Mouse (Mus musculus) layer of hippocampus, adult 18-20 months (tissue): ENCODE results near the gene Lsm2. TPM values are rescaled to one million over a fixed set of nuclear protein-coding genes. Genes with fewer than 3 reads are reported as not detected.

Experiments
- DNase-seq, 2 experiments: peaks; one replicate each; pipeline ENCODE4 v3.0.0; 2022; ENCODE audit warnings: low spot score in 2 of 2
- total RNA-seq, 2 experiments: library from RNA; stranded (reverse); gene quantifications; 2 replicates each; pipeline ENCODE4 v1.2.3; 2021

Lsm2 gene
- total RNA-seq, 2 experiments from 2014 or later = 18.2 to 20.7 TPM

DNA sequence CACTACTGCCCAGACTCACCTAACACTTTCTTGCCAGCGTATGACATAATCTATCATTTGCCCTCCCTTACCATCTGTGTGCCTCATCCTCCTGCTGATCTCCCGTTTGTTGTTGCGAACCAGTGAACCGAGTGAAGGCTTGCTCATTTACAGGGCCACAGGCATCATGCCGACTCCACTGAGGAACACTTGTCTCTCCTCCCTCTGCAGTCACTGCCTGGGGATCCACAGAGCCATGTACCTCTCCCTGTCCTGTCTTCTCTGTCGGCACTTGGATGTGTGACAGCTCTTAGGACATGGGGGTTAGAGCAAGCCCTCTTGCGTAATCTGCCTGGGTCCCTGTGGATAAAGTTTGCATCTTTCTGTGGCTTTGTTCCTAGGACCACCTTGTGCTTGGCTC is 27.9 kb downstream of the Lsm2 start:
- no peak for DNase-seq

- no peak for DNase-seq
Observed at GRCm38 (mm10) chr17:35011440-35011839, 29.8 kb downstream of the Lsm2 start.

DNA sequence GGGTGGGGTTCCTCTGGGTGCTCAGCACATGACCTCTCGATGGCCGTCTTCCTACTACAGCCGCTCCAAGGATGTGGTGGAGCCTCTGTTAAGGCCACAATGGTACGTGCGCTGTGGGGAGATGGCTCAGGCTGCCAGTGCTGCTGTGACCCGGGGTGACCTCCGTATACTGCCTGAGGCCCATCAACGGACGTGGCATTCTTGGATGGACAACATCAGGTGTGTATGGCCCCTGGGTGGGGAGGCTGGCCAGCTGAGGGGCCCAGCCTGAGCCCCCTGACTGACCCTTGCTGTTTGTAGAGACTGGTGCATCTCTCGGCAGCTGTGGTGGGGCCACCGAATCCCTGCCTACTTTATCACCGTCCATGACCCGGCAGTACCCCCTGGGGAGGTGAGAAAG is 30.8 kb downstream of the Lsm2 start:
- no peak for DNase-seq

GRCm38 (mm10) chr17:35013221-35013620 is 31.6 kb downstream of the Lsm2 start:
- DNase-seq = no peak

DNA sequence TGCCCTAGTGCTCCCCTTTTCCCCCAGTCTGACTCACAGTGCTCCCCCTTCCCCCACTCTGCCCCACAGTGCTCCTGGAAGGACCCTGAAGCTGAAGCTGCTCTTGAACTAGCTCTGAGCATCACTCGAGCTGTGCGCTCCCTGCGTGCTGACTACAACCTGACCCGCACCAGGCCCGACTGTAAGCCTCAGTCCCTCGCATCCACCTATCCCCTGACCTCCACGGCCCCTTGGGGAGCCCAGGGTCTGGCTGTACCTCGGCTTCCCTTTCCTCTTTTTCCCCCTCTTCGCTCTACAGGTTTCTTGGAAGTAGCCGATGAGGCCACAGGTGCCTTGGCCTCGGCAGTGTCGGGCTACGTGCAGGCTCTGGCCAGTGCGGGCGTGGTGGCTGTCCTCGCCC is 33.6 kb downstream of the Lsm2 start:
- no peak for DNase-seq

DNA sequence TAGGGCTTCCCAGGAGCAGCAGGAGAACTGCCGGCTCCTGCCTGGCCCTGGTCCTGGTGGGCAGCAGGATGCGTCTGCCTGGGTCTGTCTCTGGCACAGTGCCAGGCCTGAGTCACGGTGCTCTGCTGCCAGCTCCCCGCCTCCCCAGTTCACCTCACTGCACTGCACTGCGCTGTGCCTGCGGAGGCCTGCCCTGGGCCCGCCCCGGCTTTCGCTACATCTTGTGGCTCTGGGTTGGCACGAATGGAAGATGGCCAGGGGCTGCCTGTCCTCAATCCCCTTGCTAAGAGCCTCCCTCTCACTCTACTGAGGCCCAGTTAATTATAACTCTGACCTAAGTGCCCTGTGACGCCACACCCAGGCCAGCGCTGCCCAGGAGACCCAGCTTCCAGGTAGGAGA is 34.7 kb downstream of the Lsm2 start, which contains the start of gene Vwa7:
Vwa7 (plus strand) TSS at position 204 of the 400 bp plus-strand sequence.
- peak in 1 of 2 experiments; percentile 18 for DNase-seq

DNA sequence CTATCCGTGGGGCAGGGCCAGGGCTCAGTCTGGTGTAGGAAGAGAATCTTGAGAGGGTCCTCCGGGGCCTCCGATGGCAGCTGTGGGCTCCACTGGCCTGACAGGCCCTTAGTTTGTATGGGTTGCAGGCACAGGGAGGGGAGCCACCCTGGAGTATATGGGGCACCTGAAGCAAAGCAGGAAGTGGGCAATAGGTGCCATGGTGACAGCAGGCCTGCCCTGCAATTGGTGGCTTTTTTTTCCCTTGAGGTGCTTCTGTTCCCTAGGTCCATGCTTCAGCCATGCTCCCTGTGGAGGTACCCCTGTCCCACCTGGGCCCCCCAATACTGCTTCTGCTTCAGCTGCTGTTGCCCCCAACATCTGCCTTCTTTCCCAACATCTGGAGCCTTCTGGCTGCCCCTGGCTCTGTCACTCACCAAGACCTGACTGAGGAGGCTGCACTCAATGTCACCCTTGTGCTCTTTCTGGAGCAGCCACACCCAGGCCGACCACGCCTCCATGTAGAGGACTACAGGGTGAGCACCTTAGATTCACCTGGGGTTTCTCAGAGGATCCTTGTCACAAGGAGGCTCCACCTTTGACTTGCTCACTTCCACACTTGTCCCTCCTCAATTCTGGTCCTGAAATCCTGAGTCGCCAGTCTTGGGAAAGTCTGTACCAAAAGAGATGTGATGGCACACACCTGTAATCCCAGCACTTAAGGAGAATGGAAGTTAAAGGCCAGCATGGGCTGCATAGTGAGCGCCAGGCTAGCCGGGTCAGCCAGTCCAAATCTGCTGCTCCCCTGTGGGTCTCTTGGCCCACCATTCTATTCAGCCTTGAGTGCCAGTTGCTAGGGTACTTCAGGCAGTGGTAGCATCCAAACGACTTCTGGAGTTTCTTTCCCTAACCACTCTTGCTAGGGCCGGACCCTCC is 35.4 kb downstream of the Lsm2 start:
- no peak for DNase-seq

DNA sequence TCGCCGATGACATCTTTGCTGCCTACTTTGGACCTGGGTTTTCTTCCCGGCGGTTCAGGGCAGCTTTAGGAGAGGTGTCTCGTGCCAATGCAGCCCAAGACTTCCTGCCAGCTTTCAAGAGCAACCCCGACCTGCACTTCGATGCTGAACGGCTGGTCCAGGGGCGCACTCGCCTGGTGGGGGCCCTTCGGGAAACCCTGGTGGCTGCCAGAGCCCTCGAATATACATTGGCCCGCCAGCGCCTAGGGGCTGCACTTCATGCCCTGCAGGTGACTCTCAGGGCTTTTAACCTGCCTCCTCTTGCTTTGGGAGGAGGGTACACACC is 36.0 kb downstream of the Lsm2 start:
- no peak for DNase-seq

DNA sequence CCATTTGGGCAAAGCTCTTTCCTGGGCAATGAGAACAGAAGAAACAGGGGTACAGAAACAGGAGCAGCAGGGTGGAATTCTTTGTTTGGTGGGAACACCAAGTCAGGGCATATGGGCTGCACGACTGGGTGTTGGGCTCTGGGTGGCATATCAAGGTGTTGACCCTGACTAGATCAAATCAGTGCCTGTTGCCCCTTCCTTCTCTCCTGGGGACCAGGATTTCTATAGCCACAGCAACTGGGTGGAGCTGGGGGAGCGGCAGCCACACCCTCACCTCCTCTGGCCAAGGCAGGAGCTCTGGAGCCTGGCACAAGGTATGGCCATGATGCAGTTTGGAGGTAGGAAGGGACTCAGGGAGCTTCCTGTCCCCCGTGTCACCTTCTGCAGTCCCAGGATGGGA is 36.5 kb downstream of the Lsm2 start:
- DNase-seq = no peak

GRCm38 (mm10) chr17:35019894-35020293 is 38.2 kb downstream of the Lsm2 start:
- DNase-seq = no peak

DNA sequence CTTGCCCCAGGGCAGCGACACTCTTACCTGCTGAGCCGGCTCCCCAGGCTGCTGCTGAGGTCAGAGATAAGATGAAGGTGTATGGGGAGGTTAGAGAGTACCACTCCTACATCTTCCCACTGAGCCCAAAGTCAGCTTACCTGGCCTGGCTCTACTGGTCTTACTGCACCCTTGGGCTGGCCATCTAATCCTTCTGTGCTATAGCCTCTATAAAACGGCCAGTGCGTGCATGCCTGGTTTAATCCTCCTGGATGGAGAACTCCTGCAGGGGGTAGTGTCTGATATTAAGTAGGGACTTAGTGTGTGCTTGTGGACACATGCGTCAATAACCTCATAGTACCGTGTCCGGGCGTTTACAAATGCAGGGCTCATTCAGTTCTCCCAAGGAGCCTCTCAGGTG is 38.9 kb downstream of the Lsm2 start:
- DNase-seq = no peak

GRCm38 (mm10) chr17:35021163-35021808 is 39.6 kb downstream of the Lsm2 start:
- peak; percentile 71 to 92 for DNase-seq

- no peak for DNase-seq
Observed at GRCm38 (mm10) chr17:35021842-35022477, 40.3 kb downstream of the Lsm2 start.

DNA sequence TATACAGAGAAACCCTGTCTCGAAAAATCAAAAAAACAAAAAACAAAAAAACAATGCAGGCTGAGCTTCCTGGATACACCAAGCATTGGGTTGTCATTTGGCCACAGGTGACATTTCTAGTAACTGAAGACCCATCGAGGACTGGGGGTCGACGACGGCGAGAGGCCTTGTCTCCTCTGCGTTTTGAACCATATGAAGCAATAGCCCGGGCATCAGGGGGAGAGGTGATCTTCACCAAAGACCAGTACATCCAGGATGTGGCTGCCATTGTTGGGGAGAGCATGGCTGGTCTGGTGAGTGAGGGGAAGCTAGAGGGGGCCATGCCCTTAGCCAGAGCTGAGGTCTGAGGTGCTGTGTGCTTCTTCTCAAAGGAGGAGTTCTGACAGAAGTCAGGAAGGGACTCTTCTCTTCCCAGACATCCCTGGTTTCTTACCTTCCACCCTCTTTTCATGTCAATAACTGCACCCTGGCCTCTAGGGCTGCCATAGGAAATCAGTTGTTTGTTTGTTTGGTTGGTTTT is 40.9 kb downstream of the Lsm2 start:
- no peak for DNase-seq

GRCm38 (mm10) chr17:35023221-35023620 is 41.6 kb downstream of the Lsm2 start:
- DNase-seq = no peak

GRCm38 (mm10) chr17:35023756-35024155 is 42.1 kb downstream of the Lsm2 start:
- DNase-seq = no peak

DNA sequence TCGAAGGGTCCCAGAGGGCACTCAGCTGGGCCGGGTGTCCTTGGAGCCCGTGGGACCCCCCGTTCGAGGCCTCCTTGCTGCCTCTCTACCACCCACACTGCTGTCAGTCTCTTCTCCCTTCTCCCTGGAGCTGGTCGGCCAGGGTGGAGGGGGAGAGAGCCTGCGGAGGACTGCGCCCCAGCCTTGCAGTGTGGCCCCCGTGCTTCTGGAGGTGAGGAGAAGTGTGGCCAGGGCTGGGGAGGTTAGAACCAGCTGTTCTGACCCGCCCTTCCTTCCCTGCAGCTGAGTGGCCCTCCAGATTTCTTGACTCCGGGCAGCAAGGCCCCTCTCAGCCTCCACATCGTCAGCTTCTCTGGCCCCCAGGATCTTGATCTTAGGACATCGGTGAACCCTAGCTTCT is 42.6 kb downstream of the Lsm2 start:
- DNase-seq = no peak

- DNase-seq = no peak
Observed at GRCm38 (mm10) chr17:35024691-35025488, 43.2 kb downstream of the Lsm2 start.

DNA sequence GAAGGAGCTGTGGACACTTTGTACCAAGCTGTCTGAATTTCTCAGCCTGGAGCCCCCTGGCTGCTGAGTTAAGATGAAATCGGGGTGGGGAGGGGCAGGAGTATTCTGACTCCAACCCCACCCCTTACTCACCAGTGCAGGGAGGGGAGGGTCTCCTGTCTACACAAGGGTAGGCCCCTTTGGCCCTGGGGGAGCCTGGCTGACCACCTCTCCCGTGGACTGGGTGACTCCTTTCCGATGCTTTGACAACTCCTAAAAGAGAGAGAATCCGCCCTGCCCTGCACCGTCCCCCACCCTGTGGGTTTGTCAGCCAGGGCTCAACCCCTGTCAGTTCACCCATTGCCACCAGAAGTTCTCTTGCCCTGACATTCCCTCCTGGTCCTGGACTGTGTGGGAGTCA is 44.5 kb downstream of the Lsm2 start:
- no peak for DNase-seq

DNA sequence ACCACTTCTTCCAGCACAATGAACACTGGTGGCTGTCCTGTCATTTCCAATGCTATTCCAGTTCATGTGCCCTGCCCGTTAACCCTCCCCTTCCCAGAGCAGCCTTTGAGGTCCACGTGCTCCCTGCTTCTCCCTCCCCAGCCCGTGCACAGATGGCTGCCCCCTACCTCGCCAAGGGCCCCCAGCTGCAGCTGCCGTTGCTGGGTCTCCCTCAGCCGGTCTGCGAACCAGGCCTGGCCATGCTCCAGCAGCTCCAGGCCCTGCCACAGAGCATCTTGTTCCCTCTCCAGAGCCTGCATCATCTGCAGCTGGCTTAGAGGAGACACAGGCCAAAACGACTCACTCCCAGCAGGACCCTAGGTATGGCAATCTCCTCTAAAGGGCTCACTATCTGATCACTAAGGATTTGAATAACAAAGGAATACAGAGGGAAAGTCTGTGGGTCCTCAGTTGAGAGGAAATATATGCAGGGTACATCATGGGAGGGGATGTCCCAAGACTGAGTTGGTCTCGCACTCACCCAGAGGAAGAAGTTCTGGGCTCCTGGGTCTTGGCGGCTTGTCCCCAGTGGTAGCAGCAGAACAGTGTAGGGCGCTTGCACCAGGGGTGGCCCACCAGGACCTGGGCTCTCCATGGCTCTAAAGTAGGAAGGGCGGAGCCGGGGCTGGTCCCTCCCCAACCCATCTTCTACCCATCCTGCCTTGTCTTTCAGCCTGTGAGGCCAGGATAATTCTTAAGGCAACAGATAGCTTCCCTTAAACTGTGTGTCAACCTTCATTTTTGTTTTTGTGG is 45.8 kb downstream of the Lsm2 start, which contains the start of gene Sapcd1:
Sapcd1 (minus strand) TSS at position 740 of the 792 bp plus-strand sequence.
- peak in 1 of 2 experiments; percentile 47 for DNase-seq
